Mouse (Mus musculus) spleen, embryonic (tissue): ENCODE results near the gene Tff1.

ENCODE experiments used
- CTCF ChIA-PET: fragments of 350-600 bp; sonication (Branson Sonifier 250); formaldehyde crosslinking; loops from one replicate; lab custom pipeline; 2022; lab: Charles Lee

The Tff1 gene

DNA sequence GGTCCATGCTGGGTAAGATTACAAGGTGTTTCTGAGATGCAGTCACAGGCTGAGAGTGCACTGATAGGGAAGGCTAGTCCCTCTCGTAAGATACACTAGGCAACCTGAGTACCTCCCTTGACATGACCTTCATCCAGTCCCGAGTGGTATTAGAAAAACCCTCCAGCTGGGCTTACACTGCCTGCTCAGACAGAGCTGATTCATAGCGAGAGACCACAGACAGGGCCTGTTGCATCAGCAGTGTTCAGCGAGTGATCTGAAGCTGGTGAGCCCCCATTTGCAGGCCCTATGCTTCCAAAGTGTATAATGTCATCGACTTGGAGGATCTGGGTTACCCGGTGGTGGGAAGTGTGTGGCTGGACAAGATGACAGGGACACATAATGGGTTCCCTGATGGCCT lies at the start of gene Tff1:
Gene Tff1 (minus strand): TSS at position 151 of the 400 bp plus-strand sequence.
- CTCF ChIA-PET: no interaction called here

DNA sequence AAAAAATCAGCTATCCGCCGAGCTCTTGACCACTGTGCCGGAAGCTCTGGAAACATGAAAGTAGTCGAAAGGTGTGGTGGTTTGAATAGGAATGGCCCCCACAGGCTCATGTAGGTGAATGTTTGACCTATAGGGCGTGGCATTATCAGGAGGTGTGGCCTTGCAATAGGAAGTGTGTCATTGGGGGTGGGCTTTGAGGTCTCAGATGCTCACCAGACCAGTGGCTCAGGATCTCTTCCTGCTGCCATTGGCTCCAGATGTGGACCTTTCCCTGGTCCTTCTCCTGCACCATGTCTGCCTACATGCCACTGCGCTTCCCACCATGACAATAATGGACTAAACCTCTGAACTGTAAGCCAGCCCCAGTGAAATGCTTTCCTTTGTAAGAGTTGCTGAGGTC lies 46.8 kb upstream of the Tff1 start:
- CTCF ChIA-PET: interaction anchor here (0.6 kb wide), 1 partner anchor 531 kb away, joined by 3 read pairs; no protein-coding TSS in a partner anchor

DNA sequence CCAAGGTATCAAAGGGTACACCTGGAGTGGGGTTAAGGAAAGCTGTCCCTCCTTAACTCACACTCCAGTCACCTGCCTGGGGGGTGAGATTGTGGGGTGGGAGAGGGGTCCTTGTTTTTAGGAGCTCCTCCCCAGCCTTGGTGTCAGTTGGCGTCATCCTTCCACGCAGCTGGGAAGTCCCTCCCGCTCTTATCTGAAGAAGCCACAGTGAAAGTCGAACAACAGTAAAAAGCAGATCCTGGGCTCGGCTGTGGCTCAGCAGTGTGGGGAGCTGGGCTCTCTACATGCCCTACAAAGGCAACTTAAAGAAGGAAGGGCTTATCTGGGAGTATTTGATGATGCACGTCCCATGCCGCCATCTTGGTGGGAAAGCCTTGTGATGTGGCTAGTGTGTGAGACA lies 45.2 kb upstream of the Tff1 start:
- CTCF ChIA-PET: interaction anchor here (0.5 to 0.7 kb wide), 2 partner anchors 20 to 37 kb away, joined by 3 to 8 read pairs; no protein-coding TSS in a partner anchor

DNA sequence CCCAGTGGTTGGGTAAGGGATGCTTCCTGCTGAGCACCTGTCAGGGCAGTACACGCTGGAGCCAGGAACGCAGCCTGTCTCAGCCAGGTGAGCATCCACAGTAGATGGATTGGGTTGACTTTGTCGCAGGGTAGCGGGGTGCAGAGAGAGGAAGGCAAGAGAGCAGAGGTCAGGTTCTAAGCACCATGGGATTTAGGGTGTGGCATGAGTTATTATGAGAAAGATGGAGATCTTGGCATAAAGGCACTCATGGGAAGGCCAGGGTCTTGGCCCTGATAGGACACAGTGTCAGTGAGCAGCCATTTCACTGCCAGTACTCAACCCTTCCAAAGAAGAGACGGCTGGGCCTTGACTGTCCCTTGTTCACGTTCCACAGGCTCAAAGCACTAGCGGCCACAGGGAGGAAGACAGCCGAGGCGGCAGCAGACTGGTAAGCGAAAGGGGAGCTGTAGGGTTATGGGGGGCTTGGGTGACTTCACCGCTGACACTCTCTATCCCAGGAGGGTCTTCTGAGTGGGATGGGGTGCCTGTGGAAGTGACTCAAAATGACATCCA lies 44.4 kb upstream of the Tff1 start:
- CTCF ChIA-PET: no interaction called here

DNA sequence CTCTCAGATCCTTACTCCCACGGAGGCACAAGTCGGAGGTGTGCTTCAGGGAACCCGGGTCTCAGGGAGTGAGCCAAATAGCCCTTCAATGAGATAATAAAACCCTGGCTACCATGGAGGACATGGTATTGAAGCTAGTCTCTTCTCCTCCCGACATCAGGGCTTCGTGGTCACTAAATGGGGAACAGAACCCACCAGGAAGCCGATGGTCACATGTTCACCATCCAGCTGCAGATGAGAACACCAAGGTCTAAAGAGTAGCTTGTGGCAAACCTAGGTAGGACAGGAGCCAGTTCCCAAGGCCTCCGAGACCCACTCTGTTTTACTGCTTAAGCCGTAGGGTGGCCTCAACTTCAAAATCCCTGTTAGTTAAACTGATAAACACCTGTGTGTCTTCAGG lies 43.6 kb upstream of the Tff1 start:
- CTCF ChIA-PET: no interaction called here

DNA sequence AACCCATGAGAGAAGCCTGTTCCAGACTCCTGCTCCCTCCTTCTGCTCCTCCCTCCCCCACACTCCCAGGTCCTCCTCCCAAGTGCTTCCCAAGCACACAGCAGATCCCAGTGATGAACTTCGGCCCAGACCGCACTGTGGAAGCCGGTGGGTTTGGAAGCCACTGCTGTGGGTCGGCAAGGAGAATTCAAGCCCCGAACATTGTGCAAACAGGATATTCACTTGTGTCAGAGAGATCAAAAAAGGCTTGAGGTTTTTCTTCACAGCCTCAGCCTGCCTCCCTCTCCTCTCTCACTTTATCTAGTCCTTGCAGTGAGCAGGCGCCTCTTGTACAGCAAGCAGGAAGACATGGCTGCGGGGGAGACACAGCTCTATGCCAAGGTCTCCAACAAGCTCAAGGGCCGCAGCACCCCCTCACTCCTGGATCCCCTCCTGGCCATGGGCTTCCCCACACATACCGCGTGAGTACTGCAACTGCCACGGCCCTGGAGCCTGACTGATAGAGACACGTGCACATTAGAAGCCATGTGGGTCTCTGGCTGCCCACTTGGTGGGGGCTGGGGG lies 42.8 kb upstream of the Tff1 start, which contains the start of gene Ubash3a:
Gene Ubash3a (plus strand): TSS at position 103 of the 564 bp plus-strand sequence.
- CTCF ChIA-PET: no interaction called here

DNA sequence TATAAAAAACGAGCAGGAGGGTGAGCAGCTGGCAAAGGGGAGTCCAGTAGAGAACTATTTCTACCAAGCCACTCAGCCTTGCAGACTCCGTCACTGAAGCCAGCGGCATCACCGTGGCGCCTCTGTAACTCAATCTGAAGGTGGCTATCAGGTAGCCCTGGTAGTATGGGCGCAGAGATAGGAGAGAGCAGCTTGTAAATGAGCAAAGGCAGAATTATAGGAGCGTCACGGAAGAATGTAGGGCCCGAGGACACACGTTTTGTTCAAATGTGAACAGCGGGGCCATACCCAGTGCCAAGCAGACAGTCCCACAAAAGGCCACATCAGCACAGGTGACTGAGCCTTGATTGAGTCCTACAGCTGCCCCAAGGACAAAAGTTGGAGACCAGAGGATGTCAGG lies 33.8 kb upstream of the Tff1 start, which contains the start of gene Tmprss3:
Gene Tmprss3 (minus strand): TSS at position 101 of the 400 bp plus-strand sequence.
- CTCF ChIA-PET: no interaction called here

DNA sequence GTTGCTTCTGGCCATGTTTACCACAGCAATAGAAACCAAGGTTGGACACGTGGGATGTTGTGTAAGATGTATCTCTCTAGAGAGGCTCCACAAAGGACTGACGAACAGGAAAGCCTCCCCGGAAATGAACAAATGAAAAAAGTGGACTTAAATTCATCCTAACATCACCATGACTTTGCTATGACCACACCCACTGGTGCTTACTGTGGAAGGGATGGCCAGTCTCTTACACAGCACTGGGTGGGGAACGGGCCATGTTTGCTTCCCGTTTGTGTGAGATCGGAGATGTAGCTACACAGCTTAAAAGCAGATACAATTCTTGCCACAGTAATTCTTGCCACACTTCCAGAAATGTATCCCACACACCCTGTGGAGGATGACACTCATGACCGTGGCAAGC lies 31.2 kb upstream of the Tff1 start:
- CTCF ChIA-PET: no interaction called here

DNA sequence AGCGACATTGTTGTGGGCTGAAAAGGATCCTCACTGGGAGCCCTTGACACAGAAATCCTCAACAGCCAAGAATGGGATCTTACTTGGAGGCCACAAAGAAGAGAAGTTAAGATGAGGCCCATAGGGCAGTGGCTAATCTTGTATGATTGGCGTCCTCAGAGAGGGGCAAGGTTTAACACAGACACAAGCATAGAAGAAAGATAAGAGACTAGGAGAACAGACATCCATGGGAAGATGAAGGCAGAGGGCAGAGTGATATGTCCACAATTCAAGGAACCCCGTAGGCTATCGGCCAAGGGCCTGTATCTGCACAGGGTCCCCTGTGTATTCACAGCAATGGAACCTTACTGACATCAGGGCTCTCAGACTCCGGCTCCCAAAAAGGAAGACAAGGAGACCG lies 30.1 kb upstream of the Tff1 start:
- CTCF ChIA-PET: no interaction called here

DNA sequence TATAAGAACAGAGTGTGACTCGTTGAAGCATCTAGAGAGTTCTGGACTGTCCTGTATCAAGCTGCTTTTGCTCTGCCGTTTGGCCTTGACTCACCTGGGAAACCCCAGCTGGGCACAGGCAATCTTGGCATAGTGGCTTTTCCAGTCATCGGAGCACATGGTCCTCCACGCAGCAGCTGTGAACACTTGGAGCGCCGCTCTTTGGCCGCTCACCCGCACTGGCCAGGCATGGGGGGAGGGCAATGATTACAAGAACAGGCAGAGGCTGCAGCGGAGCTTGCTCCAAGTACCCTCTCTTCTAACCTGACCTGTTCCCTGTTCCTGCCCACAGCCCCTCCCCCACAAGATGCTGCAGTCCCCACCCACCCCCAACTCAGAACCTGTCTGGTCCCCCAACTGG lies 28.3 kb upstream of the Tff1 start:
- CTCF ChIA-PET: interaction anchor here (0.6 kb wide), 2 partner anchors 61 to 187 kb away, joined by 3 read pairs; no protein-coding TSS in a partner anchor

DNA sequence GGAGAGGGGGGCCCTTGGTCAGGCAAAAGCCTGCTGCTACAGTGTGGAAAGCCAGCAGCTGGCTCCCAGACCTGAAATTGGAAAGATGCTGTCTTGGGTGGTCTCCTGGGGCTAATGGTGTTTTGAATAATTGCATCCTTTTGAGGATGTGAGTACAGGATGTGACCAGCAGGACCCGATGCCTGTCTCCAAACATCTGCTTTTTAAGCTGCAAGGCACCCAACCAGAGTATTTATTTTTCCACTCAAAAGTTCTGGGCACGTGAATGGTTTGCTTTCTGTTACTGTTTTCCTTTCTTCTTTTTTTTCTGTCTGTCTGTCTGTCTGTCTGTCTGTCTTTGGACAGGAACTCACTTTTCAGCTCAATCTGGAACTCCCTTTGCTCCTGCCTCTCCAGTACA lies 27.6 kb upstream of the Tff1 start:
- CTCF ChIA-PET: interaction anchor here (0.6 kb wide), 1 partner anchor 186 kb away, joined by 3 read pairs; no protein-coding TSS in a partner anchor

DNA sequence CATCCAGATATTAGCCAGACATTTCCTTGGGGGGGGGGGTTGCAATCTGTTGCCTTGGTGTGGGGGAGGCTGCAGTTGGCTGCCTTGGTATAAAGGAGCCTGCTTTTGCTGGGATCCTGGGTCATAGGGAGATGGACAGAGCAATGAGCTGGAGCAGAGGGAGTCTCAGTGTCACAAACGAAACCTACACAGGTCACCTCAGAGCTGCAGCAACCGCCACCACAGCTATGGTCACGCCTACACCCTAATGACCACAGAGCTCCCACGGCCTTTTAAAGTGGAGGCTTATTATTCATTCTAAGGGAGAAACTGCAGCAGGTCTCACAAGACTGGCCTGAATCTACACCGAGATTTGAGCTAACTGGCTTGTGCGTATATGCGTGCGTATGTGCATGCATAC lies 26.7 kb upstream of the Tff1 start:
- CTCF ChIA-PET: no interaction called here

DNA sequence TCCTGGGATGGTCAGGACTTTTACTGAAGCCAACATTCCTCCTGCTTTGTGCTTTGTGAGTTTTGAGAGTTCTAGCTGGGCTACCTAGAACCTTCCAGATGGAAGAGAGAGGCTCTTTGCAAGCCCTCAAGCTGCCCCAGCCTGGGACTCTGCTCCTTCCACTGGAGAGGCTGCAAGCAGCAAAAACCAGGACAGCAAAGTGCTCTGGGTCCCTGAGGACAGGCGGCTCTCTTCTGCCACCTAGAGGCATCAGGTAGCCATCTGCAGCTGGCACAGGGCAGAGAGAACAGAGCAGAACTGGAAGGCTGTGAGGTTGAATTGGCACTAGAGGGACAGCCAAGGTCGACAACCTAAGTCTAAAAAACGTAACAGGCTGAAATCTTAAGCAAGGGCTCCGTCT lies 22.3 kb upstream of the Tff1 start:
- CTCF ChIA-PET: no interaction called here

DNA sequence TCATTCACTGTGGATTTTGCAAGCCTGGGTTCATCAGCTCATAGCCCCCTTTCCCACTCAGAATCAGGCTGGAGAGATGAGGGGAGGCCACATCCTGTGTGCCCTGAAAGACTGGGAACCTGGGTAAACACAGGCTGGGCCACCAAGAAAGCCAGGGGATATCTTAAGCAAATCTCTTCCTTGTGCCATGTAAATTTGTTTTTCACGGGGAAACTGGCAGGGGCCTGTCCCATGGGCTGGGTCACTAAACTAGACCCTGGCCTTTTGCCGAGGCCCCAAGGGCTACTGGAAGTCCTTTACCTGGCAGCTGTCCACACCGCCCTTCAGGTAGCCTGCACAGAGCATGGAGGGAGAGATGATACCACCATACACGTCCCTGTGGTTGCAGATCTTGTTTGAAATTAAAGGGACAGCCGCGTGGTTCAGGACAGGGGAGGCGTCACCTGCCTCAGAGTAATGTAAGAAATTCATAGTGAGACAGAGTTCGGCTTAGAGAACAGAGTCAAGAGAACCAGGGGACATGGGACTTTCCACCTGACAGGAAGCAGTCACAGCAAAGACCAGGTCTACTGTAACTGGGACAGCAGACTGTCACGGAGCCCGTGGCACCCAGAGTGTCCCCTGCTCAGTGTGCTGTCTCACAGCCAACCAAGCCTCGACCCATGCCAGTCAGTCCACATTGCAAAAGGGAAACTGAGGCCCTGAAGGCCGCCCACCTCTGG lies 19.4 kb upstream of the Tff1 start:
- CTCF ChIA-PET: no interaction called here

DNA sequence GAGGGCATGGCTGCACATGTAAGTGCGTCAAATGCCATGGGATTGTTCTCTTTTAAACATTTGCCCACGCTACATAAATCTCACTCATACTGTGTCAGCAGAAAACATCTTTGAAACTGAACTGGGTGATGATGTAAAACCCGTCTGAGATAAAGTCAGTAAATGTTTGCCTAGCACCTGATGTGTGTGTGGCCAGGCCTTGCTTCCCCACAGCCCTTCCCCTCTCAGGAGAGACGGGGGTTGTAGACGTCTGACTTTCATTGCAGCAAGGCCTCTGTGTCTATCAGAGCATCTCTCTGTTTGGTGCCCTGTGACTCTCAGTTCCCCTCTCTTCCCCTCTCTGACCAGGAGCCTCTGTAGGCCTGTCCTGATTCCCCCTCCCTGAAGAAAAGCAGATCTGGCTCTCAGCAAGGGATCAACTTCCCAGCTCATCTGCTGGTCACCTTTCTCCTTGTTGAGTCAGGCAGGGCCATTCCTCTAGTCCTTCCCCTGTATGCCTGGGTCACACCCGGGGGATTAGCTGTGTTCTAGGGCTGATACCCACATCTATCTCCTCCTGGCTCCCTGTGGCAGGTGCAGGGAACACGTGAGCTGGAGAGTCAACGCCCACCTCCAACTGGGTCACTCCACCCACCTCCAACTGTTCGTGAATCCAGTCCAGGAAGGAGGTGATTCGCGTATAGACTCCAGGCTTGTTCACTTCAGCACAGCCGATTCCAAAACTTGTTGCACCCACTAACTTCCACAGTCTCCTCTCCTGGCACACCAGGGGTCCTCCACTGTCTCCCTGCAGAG lies 18.3 kb upstream of the Tff1 start:
- CTCF ChIA-PET: no interaction called here

DNA sequence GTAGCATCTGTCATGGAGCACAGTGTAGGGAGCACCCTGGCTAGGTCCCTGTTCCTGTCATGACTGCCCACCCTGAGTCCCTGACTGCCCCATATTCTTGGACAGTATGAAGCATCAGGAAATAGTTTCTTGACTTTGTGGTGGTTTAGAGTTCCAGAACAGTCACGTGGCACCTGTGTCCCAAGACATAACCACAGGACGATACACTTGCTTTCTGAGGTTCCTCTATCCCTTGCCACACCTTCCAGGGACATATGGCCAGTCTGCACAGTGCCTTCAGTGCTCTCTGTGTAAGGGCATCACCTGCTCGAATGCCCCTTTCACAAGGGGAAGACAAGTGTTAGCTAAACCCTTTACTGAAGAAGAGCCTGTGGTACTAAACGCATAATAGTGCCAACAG lies 16.4 kb upstream of the Tff1 start:
- CTCF ChIA-PET: interaction anchor here (0.6 kb wide), 1 partner anchor 65 kb away, joined by 13 read pairs; no protein-coding TSS in a partner anchor

DNA sequence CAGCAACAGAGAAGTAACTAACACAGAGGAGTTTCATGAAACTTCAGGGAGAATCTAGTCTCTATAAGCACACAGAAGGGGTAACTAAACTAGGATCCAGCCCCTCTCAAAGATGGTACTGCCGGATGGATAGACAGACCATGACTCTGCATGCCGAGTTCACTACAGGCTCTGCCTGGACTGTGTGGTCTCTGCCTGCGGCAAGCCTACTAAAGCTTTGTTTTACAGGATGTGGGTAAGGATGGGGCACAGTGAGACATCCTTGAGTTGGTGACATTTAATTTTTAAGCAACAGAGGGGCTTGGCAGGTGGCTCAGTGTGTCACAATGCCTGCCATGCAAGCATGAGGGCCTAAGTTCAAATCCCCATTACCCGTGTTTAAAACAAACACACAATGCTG lies 11.2 kb upstream of the Tff1 start:
- CTCF ChIA-PET: no interaction called here

DNA sequence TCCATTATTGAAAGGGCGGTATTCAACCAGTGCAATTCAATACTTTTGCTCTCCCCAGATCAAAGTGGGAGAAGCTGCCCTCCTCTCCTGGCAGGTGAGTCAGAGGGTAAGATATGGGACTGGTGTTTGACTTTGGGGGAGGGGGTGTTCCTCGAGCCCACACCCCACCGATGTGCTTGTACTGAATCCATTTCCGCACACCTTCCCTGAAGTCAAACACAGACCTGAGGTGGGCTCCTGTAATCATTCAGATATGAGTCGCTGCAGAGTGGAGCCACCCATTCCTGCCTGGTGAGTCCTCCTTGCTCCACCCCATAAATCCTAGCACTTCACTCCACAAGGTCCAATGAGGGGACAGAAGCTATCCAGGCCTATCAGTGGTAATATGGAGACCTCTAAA lies 4.7 kb upstream of the Tff1 start:
- CTCF ChIA-PET: no interaction called here

DNA sequence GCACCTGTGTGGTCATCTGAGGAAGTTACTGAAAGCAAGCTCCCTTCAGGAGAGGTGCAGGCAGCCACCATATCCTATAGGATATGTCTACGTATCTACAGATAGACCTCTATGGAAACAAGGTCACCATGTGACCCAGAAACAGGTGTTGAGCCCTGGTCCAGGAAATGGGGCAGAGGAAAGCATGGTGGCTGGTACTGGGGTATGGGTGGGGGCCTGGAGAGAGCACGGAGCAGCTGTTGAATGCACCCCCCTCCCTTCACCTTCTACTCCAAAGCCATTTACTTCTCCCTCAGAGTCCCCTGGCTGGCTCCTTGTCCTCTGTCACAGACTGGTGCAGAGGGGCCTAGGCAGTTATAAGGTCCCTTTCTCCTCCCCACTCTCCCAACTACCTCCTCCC lies 1.3 kb downstream of the Tff1 start:
- CTCF ChIA-PET: no interaction called here

DNA sequence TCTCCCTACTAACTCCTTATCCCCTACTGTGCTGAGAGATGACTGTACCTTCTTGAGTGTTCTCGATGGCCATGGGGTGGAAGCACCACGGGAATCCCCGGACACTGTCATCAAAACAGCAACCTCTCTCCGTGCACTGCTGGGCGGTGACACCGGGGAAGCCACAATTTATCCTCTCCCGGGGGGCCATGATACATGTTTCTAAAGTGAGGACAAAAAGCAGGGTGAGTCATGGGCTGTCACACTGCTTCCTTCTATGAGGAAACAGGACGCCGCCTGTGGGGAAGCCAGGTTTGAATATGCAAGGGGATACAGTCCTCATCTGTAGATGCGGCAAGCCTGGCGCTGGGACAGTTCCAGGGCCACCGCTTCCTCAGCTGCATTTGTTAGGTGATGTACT lies 2.5 kb downstream of the Tff1 start:
- CTCF ChIA-PET: no interaction called here

DNA sequence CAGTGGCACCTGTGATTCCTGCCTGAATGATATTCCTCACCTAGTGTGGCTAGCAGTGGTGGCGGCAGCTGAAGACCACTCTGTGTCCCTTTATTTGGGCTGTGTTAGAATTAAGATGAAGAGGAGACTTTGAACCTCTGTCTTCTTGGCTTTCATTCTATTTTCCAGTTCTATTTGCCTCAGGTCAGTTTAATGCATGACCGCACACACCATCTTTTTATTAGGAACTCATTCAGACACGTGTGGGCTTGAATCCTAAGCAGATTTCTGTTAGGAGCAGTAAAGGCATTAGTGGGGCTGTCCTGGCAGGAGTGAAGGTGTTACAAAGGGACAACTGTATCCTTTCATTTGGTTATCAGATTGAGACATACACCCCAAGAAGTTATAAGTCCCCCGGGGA lies 4.8 kb downstream of the Tff1 start:
- CTCF ChIA-PET: no interaction called here

DNA sequence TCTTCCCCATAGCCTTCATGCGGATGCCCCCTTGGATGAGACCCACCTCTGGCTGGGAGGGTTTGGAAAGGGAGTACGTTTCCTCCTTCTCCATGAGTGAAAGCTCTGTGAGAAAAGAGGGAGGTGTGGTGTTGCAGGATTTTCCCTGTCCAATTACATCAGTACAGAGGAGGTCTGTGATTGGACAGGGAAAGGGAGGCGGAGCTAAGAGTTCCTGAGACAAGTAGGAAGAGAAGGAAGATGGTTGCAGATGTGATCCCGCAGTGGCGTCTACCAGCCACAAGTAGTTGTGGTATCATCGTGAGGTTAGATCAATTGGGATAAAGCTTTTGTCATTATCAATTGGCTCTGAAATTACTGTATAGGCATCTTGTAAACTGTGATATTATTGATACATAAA lies 7.2 kb downstream of the Tff1 start:
- CTCF ChIA-PET: no interaction called here
